Mouse (Mus musculus): ENCODE data around the gene Oscp1. TPM values are rescaled to one million over a fixed set of nuclear protein-coding genes. Genes with fewer than 3 reads are reported as not detected.

The Oscp1 gene
- total and polyA plus RNA-seq, 2 experiments from 2014 or later, result 20.2 to 46.6 TPM

- no peaks in the 10 kb centered on the region; the same call in 1 of the 2 replicates for H3K36me3 ChIP-seq (ENCODE audit: insufficient read depth, low read length)
- H3K4me1 ChIP-seq (ENCODE audit: insufficient read depth, low read length), result no peaks in the 10 kb centered on the region
- H3K4me2 ChIP-seq (ENCODE audit: low read depth, low read length), result peak within 1 kb of the TSS; percentile 68
- peak within 1 kb of the TSS; percentile 51 for H3K4me3 ChIP-seq (ENCODE audit: low read length)
- peak; percentile 97 for DNase-seq (ENCODE audit: low spot score)
- H3K27me3 ChIP-seq (ENCODE audit: insufficient read depth, low read length), result no peaks in the 10 kb centered on the region
- 3% methylated on average over 36 of the region's 37 CpGs for WGBS
- ATAC-seq, result peak; percentile 97
- peak within 1 kb of the TSS; percentile 62 for H3K9ac ChIP-seq (replicated peaks; ENCODE audit: low read length)
- no peak for TF ChIP-seq CTCF (IDR thresholded peaks at IDR 0.05; ENCODE audit: low read depth)
- peak within 1 kb of the TSS; percentile 82 for H3K27ac ChIP-seq
- no peaks in the 10 kb centered on the region for H3K9me3 ChIP-seq (ENCODE audit: low read length)
These were observed 38.2 kb downstream of the Oscp1 start, which contains the start of gene Lsm10 for GRCm38 (mm10) chr4:126096464-126097111. Gene Lsm10 (plus strand): TSS chr4:126096623.

GRCm38 (mm10) chr4:126097711-126098253, 39.4 kb downstream of the Oscp1 start:
- Histone ChIP-seq H3K9me3 (ENCODE audit: low read length) (no peaks in the 10 kb centered on the region), H3K27me3 (ENCODE audit: insufficient read depth, low read length) (no peaks in the 10 kb centered on the region), H3K36me3 (ENCODE audit: insufficient read depth, low read length) (no peaks in the 10 kb centered on the region; the same call in 1 of the 2 replicates), H3K4me1 (ENCODE audit: insufficient read depth, low read length) (peaks cover 10% of the 10 kb centered on the region), H3K4me2 (ENCODE audit: low read depth, low read length) (no peak overlapping the region), H3K9ac (replicated peaks; ENCODE audit: low read length) (no peak overlapping the region), H3K27ac (no peak overlapping the region), H3K4me3 (ENCODE audit: low read length) (no peak overlapping the region)
- TF ChIP-seq CTCF (IDR thresholded peaks at IDR 0.05; ENCODE audit: low read depth), result no peak
- DNase-seq (ENCODE audit: low spot score) (no peak), ATAC-seq (no peak)
- 94% methylated on average over 20 of the region's 20 CpGs for WGBS

- ATAC-seq, result no peak
- WGBS, result 90% methylated on average over 3 of the region's 3 CpGs
- no peak for TF ChIP-seq CTCF (IDR thresholded peaks at IDR 0.05; ENCODE audit: low read depth)
- Histone ChIP-seq H3K4me1 (ENCODE audit: insufficient read depth, low read length) (peaks cover 16% of the 10 kb centered on the region), H3K4me2 (ENCODE audit: low read depth, low read length) (no peak overlapping the region), H3K27ac (no peak overlapping the region), H3K9ac (replicated peaks; ENCODE audit: low read length) (no peak overlapping the region), H3K27me3 (ENCODE audit: insufficient read depth, low read length) (no peaks in the 10 kb centered on the region), H3K36me3 (ENCODE audit: insufficient read depth, low read length) (no peaks in the 10 kb centered on the region; the same call in 1 of the 2 replicates), H3K4me3 (ENCODE audit: low read length) (no peak overlapping the region), H3K9me3 (ENCODE audit: low read length) (no peaks in the 10 kb centered on the region)
- DNase-seq (ENCODE audit: low spot score), result no peak
These were observed 41.0 kb downstream of the Oscp1 start for GRCm38 (mm10) chr4:126099365-126099764.

- ATAC-seq (no peak), DNase-seq (ENCODE audit: low spot score) (no peak)
- Histone ChIP-seq H3K9me3 (ENCODE audit: low read length) (no peaks in the 10 kb centered on the region), H3K36me3 (ENCODE audit: insufficient read depth, low read length) (no peaks in the 10 kb centered on the region; the same call in 1 of the 2 replicates), H3K27me3 (ENCODE audit: insufficient read depth, low read length) (no peaks in the 10 kb centered on the region), H3K4me2 (ENCODE audit: low read depth, low read length) (no peak overlapping the region), H3K4me1 (ENCODE audit: insufficient read depth, low read length) (peaks cover 26% of the 10 kb centered on the region), H3K9ac (replicated peaks; ENCODE audit: low read length) (no peak overlapping the region), H3K27ac (no peak overlapping the region), H3K4me3 (ENCODE audit: low read length) (no peak overlapping the region)
- 85% methylated on average over 3 of the region's 3 CpGs for WGBS
- TF ChIP-seq CTCF (IDR thresholded peaks at IDR 0.05; ENCODE audit: low read depth), result no peak
These were observed 42.4 kb downstream of the Oscp1 start for GRCm38 (mm10) chr4:126100764-126101163.

- no peak for TF ChIP-seq CTCF (IDR thresholded peaks at IDR 0.05; ENCODE audit: low read depth)
- Histone ChIP-seq H3K4me1 (ENCODE audit: insufficient read depth, low read length) (peaks cover 32% of the 10 kb centered on the region), H3K9me3 (ENCODE audit: low read length) (no peaks in the 10 kb centered on the region), H3K4me3 (ENCODE audit: low read length) (no peak overlapping the region), H3K9ac (replicated peaks; ENCODE audit: low read length) (no peak overlapping the region), H3K36me3 (ENCODE audit: insufficient read depth, low read length) (no peaks in the 10 kb centered on the region; the same call in 1 of the 2 replicates), H3K27ac (peak overlapping the region; percentile 94), H3K27me3 (ENCODE audit: insufficient read depth, low read length) (no peaks in the 10 kb centered on the region), H3K4me2 (ENCODE audit: low read depth, low read length) (peak overlapping the region; percentile 99)
- 36% methylated on average over 7 of the region's 7 CpGs for WGBS
- peak; percentile 44 for DNase-seq (ENCODE audit: low spot score)
- no peak for ATAC-seq
These were observed 43.9 kb downstream of the Oscp1 start for GRCm38 (mm10) chr4:126102061-126102841.

- Histone ChIP-seq H3K27ac (peak overlapping the region; percentile 94), H3K4me2 (ENCODE audit: low read depth, low read length) (peak overlapping the region; percentile 99), H3K9me3 (ENCODE audit: low read length) (no peaks in the 10 kb centered on the region), H3K9ac (replicated peaks; ENCODE audit: low read length) (peak overlapping the region; percentile 80), H3K27me3 (ENCODE audit: insufficient read depth, low read length) (no peaks in the 10 kb centered on the region), H3K4me3 (ENCODE audit: low read length) (peak overlapping the region; percentile 93), H3K4me1 (ENCODE audit: insufficient read depth, low read length) (peaks cover 39% of the 10 kb centered on the region), H3K36me3 (ENCODE audit: insufficient read depth, low read length) (no peaks in the 10 kb centered on the region; the same call in 1 of the 2 replicates)
- no peak for TF ChIP-seq CTCF (IDR thresholded peaks at IDR 0.05; ENCODE audit: low read depth)
- peak; percentile 90 for DNase-seq (ENCODE audit: low spot score)
- under 1% methylated on average over 15 of the region's 15 CpGs for WGBS
- ATAC-seq, result peak; percentile 66
These were observed 44.8 kb downstream of the Oscp1 start for GRCm38 (mm10) chr4:126103057-126103581.
